Mouse (Mus musculus) mature B cell (primary cell): ENCODE data around the gene Prr12.

ENCODE experiments used
- in situ Hi-C: fragments of 300-500 bp; cut with MboI; formaldehyde crosslinking; loops from 2 replicates; pipeline ENCODE4 v1.14.3; 2019

Prr12 gene

DNA sequence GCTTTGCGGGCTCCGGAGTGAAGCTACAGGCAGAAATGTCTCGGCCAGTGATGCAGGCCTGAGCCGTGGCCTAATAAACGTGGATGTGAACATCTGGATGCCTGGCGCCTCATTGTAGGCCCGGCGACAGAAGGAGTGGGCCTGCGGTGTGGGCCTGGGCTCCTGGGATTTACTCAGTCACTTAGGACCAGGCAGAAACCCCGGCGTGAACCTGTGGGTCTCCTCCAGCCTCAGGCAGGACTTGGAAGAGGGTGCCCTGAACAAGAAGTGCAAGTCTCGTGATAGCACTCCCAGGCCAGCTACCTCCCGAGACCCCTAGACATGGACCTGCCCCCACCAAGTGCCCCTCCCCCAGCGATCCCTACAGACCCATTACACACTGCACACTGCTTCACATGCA is 24.6 kb upstream of the Prr12 start:
- in situ Hi-C loops: no loop called here

DNA sequence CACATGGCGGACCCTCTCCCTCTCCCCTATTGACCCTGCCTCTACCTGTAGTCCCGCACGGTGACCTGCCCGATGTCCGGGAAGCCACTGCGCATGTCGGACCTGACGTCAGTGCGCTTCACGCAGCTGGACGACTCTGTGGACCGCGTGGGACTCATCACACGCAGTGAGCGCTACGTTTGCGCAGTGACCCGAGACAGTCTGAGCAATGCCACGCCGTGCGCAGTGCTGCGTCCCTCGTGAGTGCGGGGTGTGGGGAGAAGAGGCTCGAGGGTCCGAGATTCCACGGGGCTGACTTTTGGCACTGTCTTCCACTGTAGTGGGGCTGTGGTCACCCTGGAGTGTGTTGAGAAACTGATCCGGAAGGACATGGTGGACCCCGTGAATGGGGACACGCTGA is 23.8 kb upstream of the Prr12 start:
- in situ Hi-C loops: no loop called here

DNA sequence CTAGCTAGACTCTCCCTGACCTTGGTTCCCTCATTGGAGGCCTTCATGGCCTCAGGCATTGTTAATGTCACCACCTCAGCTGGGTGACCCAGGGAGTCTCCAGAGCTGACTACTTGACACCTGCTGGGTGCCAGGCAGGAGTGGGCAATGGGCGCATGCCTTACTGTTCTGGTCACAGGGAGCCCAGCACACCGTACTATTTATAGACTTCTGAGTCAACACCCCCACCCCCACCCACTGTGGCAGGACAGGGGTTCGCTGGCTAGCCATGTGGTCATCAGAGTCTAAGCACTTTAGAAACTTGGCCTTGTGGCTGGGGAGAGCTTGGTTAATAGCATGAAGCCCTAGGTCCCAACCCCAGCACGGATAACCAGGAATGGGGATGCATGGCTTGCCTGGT is 22.7 kb upstream of the Prr12 start:
- in situ Hi-C loops: no loop called here

DNA sequence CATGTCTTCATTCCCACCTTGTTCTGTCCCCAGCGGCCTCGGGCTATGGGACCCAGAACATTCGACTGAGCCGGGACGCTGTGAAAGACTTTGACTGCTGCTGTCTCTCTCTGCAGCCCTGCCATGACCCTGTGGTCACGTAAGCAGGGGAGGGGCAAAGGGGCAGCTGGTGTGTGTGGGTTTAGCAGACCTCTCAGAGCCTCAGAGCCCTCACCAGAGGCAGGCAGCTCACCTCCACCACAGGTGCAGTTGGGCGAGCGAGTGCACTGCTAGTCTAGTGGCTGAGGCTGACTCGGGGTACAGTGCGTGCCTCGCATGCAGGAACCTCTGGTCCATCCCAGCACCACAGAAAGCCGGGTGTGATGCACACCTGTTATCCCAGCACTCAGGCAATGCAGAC is 21.3 kb upstream of the Prr12 start:
- in situ Hi-C loops: no loop called here

DNA sequence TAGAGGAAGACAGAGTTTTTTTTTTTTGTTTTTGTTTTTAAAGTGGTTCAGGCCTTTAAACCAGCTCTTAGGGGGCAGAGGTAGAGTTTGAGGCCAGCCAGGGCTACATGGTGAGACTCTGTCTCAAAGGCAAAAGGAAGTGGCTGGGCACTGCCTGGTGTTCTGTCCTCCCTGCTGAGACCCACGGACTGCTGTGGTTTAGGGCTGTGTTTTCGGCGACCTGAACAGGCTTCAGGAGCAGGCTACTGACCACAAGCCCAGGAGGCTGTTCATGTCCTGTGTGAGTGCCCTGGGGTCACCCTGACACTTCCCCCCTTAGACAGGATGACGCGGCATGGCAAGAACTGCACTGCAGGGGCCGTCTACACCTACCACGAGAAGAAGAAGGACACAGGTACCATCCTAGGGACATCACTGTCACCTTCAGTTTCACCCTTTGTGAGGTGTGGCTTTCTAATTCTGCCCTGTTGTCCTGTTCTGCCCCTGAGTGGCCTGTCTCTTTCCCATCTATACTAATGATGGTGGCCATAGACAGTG is 20.6 kb upstream of the Prr12 start:
- in situ Hi-C loops: no loop called here

DNA sequence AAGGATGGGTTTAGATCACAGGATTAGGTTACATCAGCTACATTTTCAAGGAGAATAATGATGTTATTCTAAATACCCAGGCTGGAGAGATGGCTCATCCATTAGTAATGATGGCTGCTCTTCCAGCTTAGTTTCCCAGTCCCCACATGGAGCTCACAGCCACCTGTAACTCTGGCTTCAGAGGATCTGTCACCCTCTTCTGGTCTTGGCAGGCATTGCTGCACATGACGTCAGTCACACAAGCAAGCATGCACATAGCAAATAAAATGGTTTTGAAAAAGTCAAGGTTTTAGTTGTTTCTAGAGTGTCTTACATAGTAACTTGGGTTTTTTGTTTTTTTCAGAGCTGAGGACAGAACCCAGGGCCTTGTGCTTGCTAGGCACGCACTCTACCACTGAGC is 19.5 kb upstream of the Prr12 start:
- in situ Hi-C loops: no loop called here

DNA sequence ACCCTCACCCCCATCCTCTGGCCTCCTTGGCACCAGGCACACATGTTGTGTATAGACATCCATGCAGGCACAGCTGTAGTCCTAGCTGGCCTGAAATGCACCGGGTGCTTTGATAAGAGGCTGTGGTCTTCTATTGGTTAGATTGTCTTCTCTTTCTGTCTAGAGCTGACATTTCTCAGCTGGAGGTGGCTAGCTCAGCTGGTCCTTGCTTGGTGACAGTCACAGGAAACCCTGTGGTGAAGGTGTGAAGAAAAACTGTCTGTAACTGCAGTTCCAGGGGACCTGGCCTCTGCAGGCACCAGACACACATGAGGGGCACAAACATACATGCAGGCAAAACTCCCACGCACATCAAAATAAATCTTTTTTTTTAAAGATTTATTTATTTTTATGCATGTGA is 17.0 kb upstream of the Prr12 start:
- in situ Hi-C loops: no loop called here

DNA sequence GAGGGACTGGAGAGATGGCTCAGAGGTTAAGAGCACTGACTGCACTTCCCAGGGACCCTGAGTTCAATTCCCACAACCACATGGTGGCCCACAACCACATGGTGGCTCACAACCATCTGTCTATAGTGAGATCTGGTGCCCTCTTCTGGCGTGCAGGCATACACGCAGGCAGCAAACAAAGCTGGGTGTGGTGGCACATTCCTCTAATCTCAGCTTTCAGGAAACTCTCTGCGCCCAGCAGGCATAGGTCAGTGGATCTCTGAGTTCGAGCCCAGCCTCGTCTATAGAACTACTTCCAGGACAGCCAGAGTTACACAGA is 15.3 kb upstream of the Prr12 start:
- in situ Hi-C loops: no loop called here

DNA sequence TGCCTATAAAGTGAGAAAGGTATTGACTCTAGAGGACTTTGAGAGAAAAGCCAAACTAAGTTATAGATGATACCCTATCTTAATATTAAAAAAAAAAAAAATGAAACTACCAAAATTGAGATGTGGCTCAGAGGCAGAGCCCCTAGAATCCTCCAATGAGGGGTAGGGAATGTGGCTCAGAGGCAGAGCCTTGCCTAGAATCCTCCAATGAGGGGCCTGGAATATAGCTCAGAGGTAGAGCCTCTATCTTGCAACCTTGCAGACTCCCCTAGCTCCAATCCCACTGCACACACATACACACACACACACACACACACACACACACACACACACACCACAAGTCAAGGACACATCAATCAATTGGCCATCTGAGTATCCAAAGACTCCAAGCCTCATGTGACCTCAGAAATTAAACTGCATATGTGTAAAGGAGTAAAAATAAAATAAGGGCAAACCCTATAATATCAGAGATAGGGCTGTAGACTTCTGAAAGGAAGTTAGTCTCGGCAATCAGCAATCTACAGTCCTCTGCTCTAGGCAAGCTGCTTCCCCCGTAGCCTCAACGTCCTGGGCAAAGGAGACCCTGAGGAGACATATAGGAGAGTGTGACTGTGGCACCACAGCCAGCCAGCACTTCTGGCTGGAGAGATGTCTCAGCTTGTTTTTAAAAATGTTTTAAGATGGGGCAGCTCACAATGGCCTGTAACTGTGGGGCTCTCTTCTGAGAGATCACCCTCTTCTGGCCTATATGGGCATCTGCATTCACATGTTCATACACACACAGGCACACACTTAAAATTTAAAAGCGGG is 14.7 kb upstream of the Prr12 start:
- in situ Hi-C loops: no loop called here

DNA sequence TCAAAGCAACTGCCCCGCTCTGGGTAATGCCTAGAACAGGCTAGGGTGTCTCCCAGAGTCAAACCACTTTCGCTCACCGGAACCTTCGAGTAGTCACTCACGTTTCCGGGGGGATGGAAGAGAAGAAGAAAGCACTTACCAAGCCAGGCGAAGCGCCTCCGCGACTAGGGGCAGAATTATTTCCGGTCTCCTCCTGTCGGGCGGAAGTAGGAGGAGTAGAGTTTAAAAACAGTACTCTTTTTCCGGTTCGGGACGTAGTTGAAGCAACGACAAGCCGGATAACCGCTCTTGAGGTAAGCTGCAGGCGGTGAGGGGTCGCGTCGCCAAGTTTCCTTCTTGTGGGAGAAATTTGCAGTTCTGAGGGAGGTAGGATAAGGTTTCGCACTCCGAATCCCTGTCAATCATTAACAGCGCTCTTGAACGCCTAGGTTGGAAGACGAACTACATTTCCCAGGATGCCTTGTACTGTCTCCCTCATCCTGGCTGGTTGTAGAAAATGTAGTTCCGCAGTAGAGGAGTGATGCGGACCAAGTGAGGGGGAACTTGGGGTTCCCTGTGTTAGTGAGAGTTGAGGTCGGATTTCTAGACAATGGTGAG is 9.7 kb upstream of the Prr12 start, which contains the start of the genes Nosip and Prrg2:
TSS of gene Nosip (plus strand) at position 191 of the 597 bp plus-strand sequence.
TSS of gene Prrg2 (minus strand) at position 439 of the 597 bp plus-strand sequence.
- in situ Hi-C loops: no loop called here

DNA sequence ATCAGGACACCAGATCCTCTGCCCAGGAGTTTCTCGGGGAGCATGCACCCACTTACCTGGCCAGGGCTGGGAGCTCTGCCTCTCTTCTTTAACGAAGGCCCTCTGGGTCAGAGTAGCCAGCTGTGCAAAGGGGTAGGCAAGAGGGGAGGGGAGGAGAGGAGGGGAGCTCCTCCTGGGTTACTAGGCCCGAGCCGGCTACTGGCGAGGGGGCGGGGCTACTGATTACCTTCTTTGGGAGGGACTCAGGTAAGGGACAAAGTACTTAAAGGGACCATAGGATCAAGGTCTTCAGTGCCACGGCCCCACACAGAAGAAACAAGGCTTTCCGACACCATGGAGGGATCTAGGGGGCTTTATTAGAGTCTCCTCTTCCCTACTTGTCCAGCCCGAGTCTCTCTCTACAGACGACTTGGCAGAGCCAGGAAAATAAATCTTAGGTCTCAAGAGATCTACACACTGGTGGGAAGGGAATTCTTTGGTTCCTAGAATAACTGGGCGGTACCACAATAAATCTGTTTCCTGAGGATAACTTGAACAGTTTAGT is 8.9 kb upstream of the Prr12 start:
- in situ Hi-C loops: no loop called here

DNA sequence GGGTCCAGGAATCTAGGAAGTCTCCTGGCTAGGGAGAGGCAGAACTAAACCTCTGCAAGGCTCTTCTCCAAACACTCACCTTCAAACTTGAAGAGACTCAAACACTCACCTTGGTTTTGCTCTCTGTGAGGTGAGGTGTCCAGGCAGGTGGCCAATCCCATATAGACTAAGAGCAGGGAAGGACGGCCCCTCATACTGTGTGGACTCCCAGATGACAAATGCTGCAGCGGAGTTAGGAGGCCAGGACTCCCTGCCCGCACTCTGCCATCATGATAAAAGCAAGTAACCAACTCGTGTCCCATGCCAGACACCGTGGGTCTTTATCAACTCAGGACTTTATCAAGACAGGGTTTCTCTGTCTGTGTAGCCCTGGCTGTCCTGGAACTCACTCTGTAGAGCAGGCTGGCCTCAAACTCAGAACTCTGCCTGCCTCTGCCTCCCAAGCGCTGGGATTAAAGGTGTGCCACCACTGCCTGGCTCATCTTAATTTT is 8.0 kb upstream of the Prr12 start:
- in situ Hi-C loops: no loop called here

DNA sequence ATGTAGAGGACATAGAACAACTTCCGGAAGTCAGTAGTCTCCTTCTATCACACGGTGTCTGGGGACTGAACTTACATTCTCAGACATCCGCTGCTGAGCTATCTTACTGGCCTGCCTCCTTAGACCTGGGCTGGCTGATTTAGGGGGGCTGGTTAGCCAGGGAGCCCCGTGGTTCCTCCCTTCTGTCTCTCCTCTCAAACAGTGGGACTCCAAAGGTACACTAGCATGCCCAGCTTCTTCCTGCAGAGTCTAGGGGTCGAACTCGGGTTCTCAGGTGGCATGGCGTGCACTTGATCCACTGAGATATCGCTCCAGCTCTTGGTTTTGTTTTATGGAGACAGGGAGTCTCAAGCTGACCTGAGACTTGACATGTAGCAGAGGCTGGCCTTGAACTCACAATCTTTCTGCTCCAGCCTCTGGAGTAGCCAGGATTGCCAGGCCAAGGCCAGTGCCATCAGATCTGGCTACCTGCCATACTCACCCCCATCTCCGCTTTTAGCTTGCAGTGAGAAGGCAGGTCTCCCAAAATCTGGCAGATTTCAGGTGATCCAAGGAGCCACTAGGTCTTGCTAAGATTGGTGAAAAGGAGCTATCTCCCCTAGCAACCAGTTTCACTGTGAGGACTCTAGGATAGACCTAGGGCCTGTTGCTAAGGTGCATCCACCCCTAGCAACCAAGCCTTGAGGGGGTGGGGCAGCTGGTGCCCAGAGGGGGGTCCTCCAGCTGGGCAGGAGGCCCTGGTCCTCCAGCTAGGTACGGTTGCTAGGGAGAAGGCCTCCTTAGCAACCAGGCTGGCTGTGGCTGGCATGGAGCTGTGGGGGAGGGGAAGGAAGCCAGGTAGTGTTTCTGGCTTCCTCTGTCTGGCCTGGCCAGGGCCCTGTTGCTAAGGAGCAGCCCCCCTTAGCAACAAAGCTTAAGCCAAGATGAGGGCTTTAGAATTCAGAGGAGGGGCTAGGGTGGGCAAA is 6.2 kb upstream of the Prr12 start:
- in situ Hi-C loops: no loop called here

DNA sequence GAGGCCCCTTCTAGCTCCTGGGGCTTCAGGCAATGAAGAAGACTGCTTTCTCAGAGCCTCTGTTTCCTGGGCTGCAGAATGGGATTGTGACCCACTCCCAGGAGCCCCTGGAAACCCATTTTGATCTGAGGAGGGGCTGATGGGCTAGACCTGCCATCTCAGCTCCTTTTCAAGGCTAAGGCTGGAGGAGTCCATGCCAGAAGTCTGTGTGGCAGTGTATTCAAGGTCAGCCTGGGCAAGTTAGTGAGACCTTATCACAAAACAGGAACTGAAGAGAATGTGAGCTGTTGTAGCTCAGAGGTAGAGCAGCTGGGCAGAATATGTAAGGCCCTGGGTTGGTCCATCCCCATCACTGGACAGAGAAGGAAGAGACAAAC is 4.3 kb upstream of the Prr12 start:
- in situ Hi-C loops: no loop called here

DNA sequence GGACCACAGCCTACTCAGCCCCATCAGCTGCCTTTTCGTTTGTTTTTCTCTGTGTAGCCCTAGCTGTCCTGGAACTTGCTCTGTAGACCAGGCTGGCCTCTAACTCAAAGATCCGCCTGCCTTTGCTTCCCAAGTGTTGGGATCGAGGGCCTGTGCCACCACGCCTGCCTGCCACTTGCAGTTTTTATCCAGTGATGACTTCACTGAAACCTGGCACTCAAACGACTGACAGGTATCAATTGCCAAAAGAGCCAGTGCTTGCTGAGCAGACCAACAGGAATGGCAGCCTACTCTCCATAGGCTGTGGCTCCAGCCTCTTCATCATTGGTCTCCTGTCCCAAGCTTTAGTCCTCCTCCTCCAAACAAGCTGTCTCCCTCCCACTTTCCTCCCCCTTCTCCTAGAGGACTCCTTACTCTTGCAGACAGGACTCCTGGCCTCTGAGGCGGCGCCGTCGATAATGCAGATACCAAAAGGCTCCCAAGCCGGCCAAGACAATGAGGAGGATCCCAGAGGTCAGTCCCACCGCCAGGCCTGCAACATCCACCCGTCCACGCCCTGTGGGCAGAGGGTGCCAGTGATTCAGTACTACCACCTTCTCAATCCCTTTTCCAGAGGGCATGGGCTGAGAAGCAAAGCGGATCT is 3.8 kb upstream of the Prr12 start:
- in situ Hi-C loops: no loop called here

DNA sequence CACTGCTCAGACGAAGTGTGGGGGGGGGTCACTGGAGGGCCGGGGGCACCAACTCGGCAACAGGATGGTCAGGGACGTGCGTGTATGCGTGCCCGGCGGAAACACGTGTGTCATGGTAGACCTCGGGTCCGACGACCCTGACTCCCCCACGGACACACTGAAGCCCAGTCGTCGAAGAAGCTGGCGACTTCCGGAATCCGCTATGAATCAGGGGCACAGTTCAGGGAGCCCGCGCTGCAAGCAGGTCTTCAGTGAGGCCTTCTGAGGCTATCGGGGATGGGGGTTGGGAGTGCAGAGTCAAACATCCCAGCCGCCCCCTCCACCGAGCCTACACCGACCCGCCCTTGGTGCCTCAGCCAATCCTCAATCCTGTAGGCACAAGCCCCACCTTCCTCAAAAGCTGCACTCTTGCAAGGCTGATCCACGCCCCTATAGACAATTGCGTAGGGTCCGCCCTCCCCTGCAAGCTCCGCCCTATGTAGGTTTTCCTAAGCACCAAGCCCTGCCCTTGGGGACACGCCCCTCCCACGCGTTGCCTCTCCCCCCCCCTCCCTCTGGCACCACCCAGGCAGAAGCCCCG is 1.3 kb upstream of the Prr12 start:
- in situ Hi-C loops: no loop called here

DNA sequence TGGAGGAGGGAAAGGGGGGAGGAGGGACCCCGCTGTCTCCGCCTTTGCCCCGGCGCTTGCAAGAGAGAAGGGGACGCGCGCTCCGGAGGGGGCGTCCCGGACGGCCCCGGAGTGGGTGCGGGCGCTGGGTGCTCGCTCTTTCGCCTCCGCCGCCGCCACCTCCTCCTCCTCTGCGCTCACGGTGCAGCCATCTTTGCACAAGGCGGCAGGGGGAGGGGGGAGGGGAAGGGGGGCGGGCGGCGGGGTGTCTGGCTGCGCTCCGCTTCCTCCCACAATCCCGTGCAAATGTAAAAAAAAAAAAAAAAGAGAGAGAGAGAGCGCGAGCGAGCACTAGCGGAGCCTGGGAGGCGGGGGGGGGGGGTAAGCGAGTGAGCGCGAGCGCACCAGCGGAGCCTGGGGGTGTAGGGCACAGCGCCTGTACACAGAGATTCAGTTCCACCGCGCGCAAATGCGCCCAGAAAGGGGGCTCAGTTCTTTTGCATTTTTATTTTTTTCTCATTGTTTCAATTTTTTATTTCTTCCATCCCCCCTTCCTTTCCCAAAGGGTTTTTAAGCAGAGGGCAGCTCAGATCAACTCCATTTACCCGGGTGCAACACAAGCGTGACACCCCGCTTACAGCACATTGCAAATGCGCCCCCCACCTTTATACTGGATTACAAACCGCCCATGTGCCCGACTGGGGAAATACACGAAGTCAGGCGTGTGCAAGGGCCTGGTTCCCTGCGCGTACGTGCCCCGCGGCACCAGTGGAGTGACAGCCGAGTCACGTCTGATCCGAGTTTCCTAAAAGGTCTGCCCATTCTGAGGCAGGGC is 643 bp upstream of the Prr12 start:
- in situ Hi-C loops: no loop called here

DNA sequence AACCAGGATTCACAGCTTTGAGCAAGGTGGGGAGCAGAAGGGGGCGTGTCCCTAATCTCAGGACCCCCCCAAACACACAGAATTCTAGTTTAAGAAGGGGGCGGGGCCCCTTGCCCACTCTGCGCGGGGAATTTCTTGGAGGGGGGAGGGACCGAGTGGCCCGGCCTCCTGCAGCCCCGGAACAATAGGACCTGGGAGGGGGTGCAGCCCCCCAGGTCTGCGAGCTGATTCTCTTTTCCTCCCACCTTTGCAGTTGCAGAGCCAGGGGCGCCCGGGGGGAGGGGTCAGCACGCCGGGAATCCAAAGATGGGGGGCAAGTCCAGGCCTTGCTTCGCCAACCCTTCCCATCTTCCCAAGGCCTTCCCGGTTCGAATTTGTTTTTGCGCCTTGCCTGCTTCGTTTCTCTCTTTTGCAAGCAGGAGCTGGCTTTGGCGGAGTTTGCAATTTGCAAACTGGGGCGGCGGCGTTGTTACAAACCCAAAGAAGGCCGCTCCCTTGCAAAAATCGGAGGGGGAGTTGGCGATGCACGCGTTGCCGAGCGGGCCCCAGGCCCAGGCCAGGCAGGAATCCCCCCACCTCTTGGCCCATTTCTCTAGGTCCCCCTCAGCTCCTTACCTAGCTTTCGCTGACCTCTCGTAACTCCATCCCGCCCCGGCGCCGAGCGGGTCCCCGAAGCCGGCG is 360 bp downstream of the Prr12 start:
- in situ Hi-C loops: no loop called here

DNA sequence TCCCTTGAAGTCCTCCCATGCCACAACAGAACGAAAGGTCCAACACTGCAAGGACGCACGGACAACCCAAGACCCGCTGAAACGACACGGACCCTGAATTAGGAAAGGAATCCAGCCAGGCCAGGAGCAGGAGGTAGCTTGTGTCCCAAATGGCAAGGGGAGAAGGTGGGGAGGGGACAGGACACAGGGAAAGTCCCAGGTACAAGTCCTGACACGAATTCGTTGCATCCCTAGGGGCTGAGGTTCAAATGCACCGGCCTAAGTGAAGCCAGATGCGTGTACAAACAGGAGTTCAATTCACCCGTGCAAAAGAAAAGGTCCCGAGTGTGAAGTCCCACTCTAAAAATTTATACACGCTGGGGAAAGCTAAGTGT is 1.1 kb downstream of the Prr12 start:
- in situ Hi-C loops: no loop called here
